ENCODE assay signal across 5 mouse cellular contexts in the genomic region with DNA sequence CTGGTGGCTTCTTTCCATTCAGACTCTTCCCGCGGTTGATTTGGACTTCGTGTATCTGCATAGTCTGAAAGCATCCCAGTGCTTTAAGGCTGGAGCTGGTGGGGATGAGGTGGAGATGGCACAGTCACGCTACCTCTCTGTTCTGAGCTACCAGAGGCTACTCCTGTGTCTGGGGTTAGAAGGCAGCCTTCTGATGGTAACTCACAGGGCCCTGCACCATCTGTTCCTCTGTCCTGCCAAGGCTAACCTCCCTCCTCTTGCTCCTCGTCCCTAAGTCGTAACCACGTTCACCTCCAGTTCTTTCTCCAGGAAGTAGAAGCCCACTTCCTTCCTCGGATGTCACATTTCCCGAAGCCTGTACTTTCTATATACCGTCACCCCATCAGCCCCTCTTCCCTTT.
"Had no signal": no experiment of that assay in that cellular context is flagged by ENCODE, and none has a peak within 500 bp of the region (broad histone marks: within the 10 kb centered on the region; RNA-seq: fewer than 3 reads in every experiment).

No protein-coding gene starts in this region.

- DNase-seq: kidney, postnatal 14 days; lung, adult 2 months; lung, postnatal 36 days; midbrain, embryonic 14.5 days; right cerebral cortex, adult 18-20 months had no signal
